Mouse (Mus musculus) mouse trophoblast stem cell (cell line): ENCODE data around the gene Pmm1.

Experiments
- in situ Hi-C, 2 experiments: fragments of 300-500 bp; cut with MseI, MboI; formaldehyde crosslinking; loops; 2 replicates in 1 of 2; 3 replicates in 1 of 2; pipeline ENCODE4 v1.15.1; 2025

Pmm1 gene

GRCm38 (mm10) chr15:81957598-81957997, 3.1 kb downstream of the Pmm1 start:
- in situ Hi-C loops = no loop called here

- in situ Hi-C loops = no loop called here
Measured at GRCm38 (mm10) chr15:81956457-81956856, 4.3 kb downstream of the Pmm1 start.

- in situ Hi-C loops = no loop called here
Measured at GRCm38 (mm10) chr15:81955414-81955813, 5.3 kb downstream of the Pmm1 start.

GRCm38 (mm10) chr15:81954716-81955115, 6.0 kb downstream of the Pmm1 start:
- in situ Hi-C loops = loop anchor here (5.0 kb wide), 1 partner anchor 33 kb away; the partner anchor contains the start of gene Xrcc6 (in 2 of the 2)

- in situ Hi-C loops = loop anchor here (5.0 kb wide), 1 partner anchor 33 kb away; the partner anchor contains the start of gene Xrcc6 (in 2 of the 2)
Measured at GRCm38 (mm10) chr15:81954151-81954583, 6.6 kb downstream of the Pmm1 start.

GRCm38 (mm10) chr15:81952310-81952709, 8.4 kb downstream of the Pmm1 start:
- in situ Hi-C loops = loop anchor here (5.0 kb wide), 1 partner anchor 35 kb away; the partner anchor contains the start of gene Xrcc6 (in 2 of the 2)

GRCm38 (mm10) chr15:81951159-81951558, 9.6 kb downstream of the Pmm1 start:
- in situ Hi-C loops = loop anchor here (5.0 kb wide), 1 partner anchor 36 kb away; the partner anchor contains the start of gene Xrcc6 (in 2 of the 2)

GRCm38 (mm10) chr15:81950716-81951115, 10.0 kb downstream of the Pmm1 start:
- in situ Hi-C loops = loop anchor here (5.0 kb wide), 1 partner anchor 37 kb away; the partner anchor contains the start of gene Xrcc6 (in 2 of the 2)

GRCm38 (mm10) chr15:81949476-81950131, 11.1 kb downstream of the Pmm1 start:
- in situ Hi-C loops = loop anchor here (5.0 kb wide), 1 partner anchor 38 kb away; the partner anchor contains the start of gene Xrcc6 (in 2 of the 2)

- in situ Hi-C loops = no loop called here
Measured at GRCm38 (mm10) chr15:81949076-81949475, 11.7 kb downstream of the Pmm1 start.

- in situ Hi-C loops = no loop called here
Measured at GRCm38 (mm10) chr15:81943176-81943749, 17.5 kb downstream of the Pmm1 start.

GRCm38 (mm10) chr15:81941010-81941409, 19.7 kb downstream of the Pmm1 start:
- in situ Hi-C loops = no loop called here

- in situ Hi-C loops = no loop called here
Measured at GRCm38 (mm10) chr15:81940219-81940618, 20.5 kb downstream of the Pmm1 start.

- in situ Hi-C loops = no loop called here
Measured at GRCm38 (mm10) chr15:81939774-81940173, 21.0 kb downstream of the Pmm1 start.

- in situ Hi-C loops = no loop called here
Measured at GRCm38 (mm10) chr15:81939157-81939715, 21.5 kb downstream of the Pmm1 start.

GRCm38 (mm10) chr15:81938246-81938645, 22.5 kb downstream of the Pmm1 start:
- in situ Hi-C loops = no loop called here

GRCm38 (mm10) chr15:81937098-81937972, 23.4 kb downstream of the Pmm1 start:
- in situ Hi-C loops = no loop called here

GRCm38 (mm10) chr15:81936679-81937078, 24.1 kb downstream of the Pmm1 start, which contains the start of gene Csdc2:
TSS of gene Csdc2 (plus strand) at chr15:81936759.
- in situ Hi-C loops = no loop called here

- in situ Hi-C loops = no loop called here
Measured at GRCm38 (mm10) chr15:81935869-81936637, 24.7 kb downstream of the Pmm1 start.

GRCm38 (mm10) chr15:81933986-81934385, 26.7 kb downstream of the Pmm1 start:
- in situ Hi-C loops = no loop called here
